Mouse (Mus musculus): Measurements from ENCODE around the gene Tma7.

Tma7 gene

GRCm38 (mm10) chr9:109082124-109082800 lies at the start of gene Tma7, which contains the start of gene Ccdc51:
Gene Tma7 (minus strand): TSS chr9:109082587.
Gene Ccdc51 (plus strand): TSS chr9:109082493.
- DNase-seq, result peak; percentile 84 to 92

GRCm38 (mm10) chr9:109130076-109130475 lies 47.7 kb upstream of the Tma7 start:
- no peak for DNase-seq

GRCm38 (mm10) chr9:109128211-109128610 lies 45.8 kb upstream of the Tma7 start:
- peak; percentile 74 to 76 for DNase-seq

GRCm38 (mm10) chr9:109127076-109127475 lies 44.7 kb upstream of the Tma7 start:
- DNase-seq, result no peak

- no peak for DNase-seq
These were observed 43.1 kb upstream of the Tma7 start for GRCm38 (mm10) chr9:109125481-109125880.

GRCm38 (mm10) chr9:109125043-109125442 lies 42.7 kb upstream of the Tma7 start:
- no peak for DNase-seq

- DNase-seq, result peak in 1 of 2 experiments; percentile 2
These were observed 41.8 kb upstream of the Tma7 start for GRCm38 (mm10) chr9:109124164-109124563.

GRCm38 (mm10) chr9:109123266-109123665 lies 40.9 kb upstream of the Tma7 start:
- peak; percentile 24 to 30 for DNase-seq

GRCm38 (mm10) chr9:109122553-109123085 lies 40.2 kb upstream of the Tma7 start:
- DNase-seq, result peak; percentile 36 to 65

GRCm38 (mm10) chr9:109120956-109121355 lies 38.6 kb upstream of the Tma7 start:
- no peak for DNase-seq

- peak in 1 of 2 experiments; percentile 1 for DNase-seq
These were observed 37.2 kb upstream of the Tma7 start for GRCm38 (mm10) chr9:109119571-109119970.

GRCm38 (mm10) chr9:109118106-109118505 lies 35.7 kb upstream of the Tma7 start:
- peak in 1 of 2 experiments; percentile 14 for DNase-seq

- DNase-seq, result no peak
These were observed 33.8 kb upstream of the Tma7 start for GRCm38 (mm10) chr9:109116205-109116604.

- DNase-seq, result peak; percentile 1
These were observed 32.5 kb upstream of the Tma7 start for GRCm38 (mm10) chr9:109114871-109115270.

- peak; percentile 1 to 2 for DNase-seq
These were observed 31.9 kb upstream of the Tma7 start for GRCm38 (mm10) chr9:109114276-109114675.

- DNase-seq, result peak in 1 of 2 experiments; percentile 1
These were observed 30.9 kb upstream of the Tma7 start for GRCm38 (mm10) chr9:109113331-109113730.

GRCm38 (mm10) chr9:109111591-109111990 lies 29.2 kb upstream of the Tma7 start:
- DNase-seq, result peak in 1 of 2 experiments; percentile 1

GRCm38 (mm10) chr9:109111101-109111500 lies 28.7 kb upstream of the Tma7 start:
- DNase-seq, result no peak

GRCm38 (mm10) chr9:109110240-109110639 lies 27.9 kb upstream of the Tma7 start:
- peak in 1 of 2 experiments; percentile 0 for DNase-seq

GRCm38 (mm10) chr9:109107341-109107740 lies 25.0 kb upstream of the Tma7 start:
- peak in 1 of 2 experiments; percentile 37 for DNase-seq

GRCm38 (mm10) chr9:109105648-109106047 lies 23.3 kb upstream of the Tma7 start:
- DNase-seq, result no peak

- peak; percentile 59 to 67 for DNase-seq
These were observed 22.6 kb upstream of the Tma7 start for GRCm38 (mm10) chr9:109105011-109105410.

- no peak for DNase-seq
These were observed 21.7 kb upstream of the Tma7 start for GRCm38 (mm10) chr9:109104083-109104482.

- DNase-seq, result no peak
These were observed 20.9 kb upstream of the Tma7 start for GRCm38 (mm10) chr9:109103250-109103649.

Measured in kidney, postnatal 4 days (tissue).